Mouse (Mus musculus) lung, postnatal 0 days (tissue): ENCODE results near the gene Gm20388. TPM values are rescaled to one million over a fixed set of nuclear protein-coding genes. Genes with fewer than 3 reads are reported as not detected.
A peak's percentile ranks its signal among the peaks of the same experiment; 100 is the strongest.

Experiments
- ATAC-seq: fragments of 200-750 bp; cut with Nextera tagmentation; 2 replicates; pipeline ENCODE4 v1.8.0; 2017; ENCODE audit warnings: moderate library complexity
- DNase-seq: peaks from one replicate; pipeline ENCODE4 v3.0.0-alpha.2; 2016; ENCODE audit warnings: low spot score
- H3K27ac ChIP-seq: fragments of 300-500 bp; sonication (generic); 2 replicates; pipeline ENCODE4 v1.5.1; 2014; ENCODE audit warnings: antibody characterized with exemption, mild to moderate bottlenecking, low read length, mixed read lengths
- H3K27me3 ChIP-seq: fragments of 300-500 bp; sonication (generic); replicated peaks from 2 replicates; pipeline ENCODE4 v1.6.1; 2014; ENCODE audit warnings: low read length, mixed read lengths; ENCODE audit not compliant: insufficient read depth
- H3K36me3 ChIP-seq: fragments of 300-500 bp; sonication (generic); 2 replicates; pipeline ENCODE4 v1.6.1; 2014; ENCODE audit warnings: low read length, mixed read lengths; ENCODE audit not compliant: insufficient read depth
- H3K4me1 ChIP-seq: fragments of 300-500 bp; sonication (generic); 2 replicates; pipeline ENCODE4 v1.6.1; 2014; ENCODE audit warnings: antibody characterized with exemption, low read depth, low read length, mixed read lengths; ENCODE audit not compliant: insufficient read depth
- H3K4me2 ChIP-seq: fragments of 300-500 bp; sonication (generic); replicated peaks from 2 replicates; pipeline ENCODE4 v1.6.1; 2014; ENCODE audit warnings: low read depth, mild to moderate bottlenecking, low read length, moderate library complexity, mixed read lengths
- H3K4me3 ChIP-seq: fragments of 300-500 bp; sonication (generic); 2 replicates; pipeline ENCODE4 v1.5.1; 2014; ENCODE audit warnings: low read depth, low read length
- H3K9ac ChIP-seq: fragments of 300-500 bp; sonication (generic); replicated peaks from 2 replicates; pipeline ENCODE4 v1.6.1; 2014; ENCODE audit warnings: low read depth, mild to moderate bottlenecking
- H3K9me3 ChIP-seq: fragments of 300-500 bp; sonication (generic); 2 replicates; pipeline ENCODE4 v1.6.1; 2016; ENCODE audit warnings: low read length, mixed read lengths
- CTCF ChIP-seq: IDR thresholded peaks from 2 replicates; pipeline ENCODE4 v1.5.1; 2016; ENCODE audit warnings: antibody characterized with exemption, mild to moderate bottlenecking
- EP300 ChIP-seq: IDR thresholded peaks from 2 replicates; pipeline ENCODE4 v1.6.1; 2016; ENCODE audit warnings: antibody characterized with exemption, mild to moderate bottlenecking, control low read depth
- WGBS: fragments of 180-500 bp; shearing (Covaris S2); extraction: QIAGEN DNeasy Blood & Tissue Kit; methylation state at CpG from one replicate; pipeline ENCODE4 v1.1.7; 2014; 5-methylcytosine and 5-hydroxymethylcytosine counted together
- polyA plus RNA-seq: library from polyadenylated mRNA; unstranded; fragments of >200 nt; fragmentation: Nextera tagmentation; extraction: Ambion mirVana; gene quantifications from 2 replicates; pipeline ENCODE4 v1.2.1, GENCODE M21; 2015

The Gm20388 gene
- polyA plus RNA-seq, 1 experiment from 2014 or later: not detected

GRCm38 (mm10) chr8:121296082-121296481 lies 1385.4 kb downstream of the Gm20388 start:
- Histone ChIP-seq H3K36me3 (no peaks in the 10 kb centered on the region), H3K4me2 (no peak overlapping the region), H3K4me1 (peaks cover 3% of the 10 kb centered on the region; the same call in 1 of the 2 replicates), H3K9ac (no peak overlapping the region), H3K27me3 (no peaks in the 10 kb centered on the region), H3K9me3 (no peaks in the 10 kb centered on the region), H3K4me3 (no peak overlapping the region), H3K27ac (no peak overlapping the region)
- DNase-seq (no peak), ATAC-seq (peak; percentile 14; the same call in 1 of the 2 replicates)
- 81% methylated on average over 7 of the region's 7 CpGs for WGBS
- TF ChIP-seq CTCF (no peak), EP300 (no peak)

- Histone ChIP-seq H3K4me2 (no peak overlapping the region), H3K27me3 (no peaks in the 10 kb centered on the region), H3K9me3 (no peaks in the 10 kb centered on the region), H3K36me3 (no peaks in the 10 kb centered on the region), H3K9ac (no peak overlapping the region), H3K4me1 (peaks cover 8% of the 10 kb centered on the region; the same call in 1 of the 2 replicates), H3K4me3 (no peak overlapping the region), H3K27ac (no peak overlapping the region)
- TF ChIP-seq EP300: no peak
- no peak for TF ChIP-seq CTCF
- WGBS: 51% methylated on average over 5 of the region's 5 CpGs
- no peak for DNase-seq
- ATAC-seq: no peak
These were observed 1386.0 kb downstream of the Gm20388 start for GRCm38 (mm10) chr8:121296597-121296996.

- Histone ChIP-seq H3K36me3 (no peaks in the 10 kb centered on the region), H3K9ac (no peak overlapping the region), H3K27me3 (no peaks in the 10 kb centered on the region), H3K4me1 (peaks cover 12% of the 10 kb centered on the region; the same call in 1 of the 2 replicates), H3K4me2 (no peak overlapping the region), H3K4me3 (no peak overlapping the region), H3K9me3 (no peaks in the 10 kb centered on the region), H3K27ac (no peak overlapping the region)
- WGBS: 69% methylated on average over 9 of the region's 9 CpGs
- TF ChIP-seq CTCF (no peak), EP300 (no peak)
- ATAC-seq (no peak), DNase-seq (no peak)
These were observed 1386.7 kb downstream of the Gm20388 start for GRCm38 (mm10) chr8:121297299-121297698.

GRCm38 (mm10) chr8:121300066-121300465 lies 1389.4 kb downstream of the Gm20388 start:
- Histone ChIP-seq H3K4me3 (no peak overlapping the region), H3K9ac (no peak overlapping the region), H3K4me1 (peaks cover 12% of the 10 kb centered on the region; the same call in 1 of the 2 replicates), H3K36me3 (no peaks in the 10 kb centered on the region), H3K4me2 (no peak overlapping the region), H3K9me3 (no peaks in the 10 kb centered on the region), H3K27me3 (no peaks in the 10 kb centered on the region), H3K27ac (no peak overlapping the region)
- DNase-seq (no peak), ATAC-seq (no peak)
- TF ChIP-seq CTCF: no peak
- TF ChIP-seq EP300: no peak
- WGBS: 53% methylated on average over 4 of the region's 4 CpGs

- peak; percentile 59 for ATAC-seq
- H3K4me1 ChIP-seq: peaks cover 12% of the 10 kb centered on the region; the same call in 1 of the 2 replicates
These were observed 1390.1 kb downstream of the Gm20388 start for GRCm38 (mm10) chr8:121300501-121301411.

GRCm38 (mm10) chr8:121301431-121301830 lies 1390.8 kb downstream of the Gm20388 start:
- 10% methylated on average over 15 of the region's 15 CpGs for WGBS
- ATAC-seq: peak; percentile 39; the same call in 1 of the 2 replicates
- no peak overlapping the region; the same call in 1 of the 2 replicates for H3K4me3 ChIP-seq

More at GRCm38 (mm10) chr8:121300501-121301411, 1390.1 kb downstream of the Gm20388 start:
- H3K27me3 ChIP-seq: no peaks in the 10 kb centered on the region
- no peak overlapping the region for H3K27ac ChIP-seq
- H3K9ac ChIP-seq: no peak overlapping the region
- H3K36me3 ChIP-seq: no peaks in the 10 kb centered on the region
- H3K9me3 ChIP-seq: no peaks in the 10 kb centered on the region
- DNase-seq: peak; percentile 36
- no peak overlapping the region; the same call in 1 of the 2 replicates for H3K4me3 ChIP-seq
- TF ChIP-seq CTCF (no peak), EP300 (no peak)
- 15% methylated on average over 27 of the region's 28 CpGs for WGBS
- H3K4me2 ChIP-seq: peak overlapping the region; percentile 42

More at GRCm38 (mm10) chr8:121301431-121301830, 1390.8 kb downstream of the Gm20388 start:
- H3K27ac ChIP-seq: no peak overlapping the region
- no peaks in the 10 kb centered on the region for H3K27me3 ChIP-seq
- no peak for DNase-seq
- H3K9ac ChIP-seq: no peak overlapping the region
- no peaks in the 10 kb centered on the region for H3K36me3 ChIP-seq
- peaks cover 12% of the 10 kb centered on the region; the same call in 1 of the 2 replicates for H3K4me1 ChIP-seq
- H3K9me3 ChIP-seq: no peaks in the 10 kb centered on the region
- peak overlapping the region; percentile 42 for H3K4me2 ChIP-seq
- TF ChIP-seq CTCF (no peak), EP300 (no peak)
